Mouse (Mus musculus): Measurements from ENCODE around the gene Fnbp1. TPM values are rescaled to one million over a fixed set of nuclear protein-coding genes. Genes with fewer than 3 reads are reported as not detected.
A peak's percentile ranks its signal among the peaks of the same experiment; 100 is the strongest.

Fnbp1 gene
- polyA plus RNA-seq, 1 experiment from 2014 or later = 16.3 TPM

GRCm38 (mm10) chr2:31087085-31087484 lies 54.7 kb downstream of the Fnbp1 start:
- peaks cover 4% of the 10 kb centered on the region; the same call in 1 of the 2 replicates for H3K9me3 ChIP-seq
- H3K27ac ChIP-seq = no peak overlapping the region
- peaks cover 8% of the 10 kb centered on the region; the same call in 1 of the 2 replicates for H3K36me3 ChIP-seq (replicated peaks)
- no peaks in the 10 kb centered on the region for H3K27me3 ChIP-seq
- no peak overlapping the region for H3K4me3 ChIP-seq (replicated peaks)
- no peak overlapping the region for H3K4me2 ChIP-seq
- WGBS = 50% methylated on average over 5 of the region's 5 CpGs
- no peak for ATAC-seq (ENCODE audit: low FRiP score)
- peaks cover 30% of the 10 kb centered on the region for H3K4me1 ChIP-seq
- H3K9ac ChIP-seq = no peak overlapping the region

DNA sequence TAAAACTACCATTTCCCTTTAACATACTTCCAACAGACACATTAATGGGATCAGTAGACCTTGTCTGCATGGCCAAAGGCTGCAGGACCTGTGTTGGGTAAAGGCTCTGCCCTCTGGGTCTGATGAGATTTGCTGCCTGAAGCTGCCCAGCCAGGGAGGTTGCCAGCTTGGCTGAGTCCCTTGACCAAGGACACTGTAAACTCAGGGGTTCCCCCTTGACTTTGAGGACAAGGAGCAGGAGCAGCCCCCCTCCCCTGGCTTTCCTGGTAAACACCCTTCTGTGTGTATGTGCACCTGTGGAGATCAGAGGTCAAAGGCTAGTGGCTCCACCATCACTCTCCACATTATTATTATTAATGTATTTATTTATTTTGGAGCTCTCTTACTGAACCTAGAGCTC lies 55.3 kb downstream of the Fnbp1 start:
- Histone ChIP-seq H3K9ac (no peak overlapping the region), H3K9me3 (peaks cover 4% of the 10 kb centered on the region; the same call in 1 of the 2 replicates), H3K4me1 (peaks cover 30% of the 10 kb centered on the region), H3K36me3 (replicated peaks) (peaks cover 8% of the 10 kb centered on the region; the same call in 1 of the 2 replicates), H3K4me2 (no peak overlapping the region), H3K27me3 (no peaks in the 10 kb centered on the region), H3K4me3 (replicated peaks) (no peak overlapping the region), H3K27ac (no peak overlapping the region)
- no peak for ATAC-seq (ENCODE audit: low FRiP score)

GRCm38 (mm10) chr2:31084169-31084850 lies 57.5 kb downstream of the Fnbp1 start:
- H3K27ac ChIP-seq = no peak overlapping the region
- peaks cover 8% of the 10 kb centered on the region; the same call in 1 of the 2 replicates for H3K36me3 ChIP-seq (replicated peaks)
- no peak overlapping the region for H3K9ac ChIP-seq
- H3K4me2 ChIP-seq = no peak overlapping the region
- no peak for ATAC-seq (ENCODE audit: low FRiP score)
- peaks cover 4% of the 10 kb centered on the region; the same call in 1 of the 2 replicates for H3K9me3 ChIP-seq
- H3K4me1 ChIP-seq = peaks cover 23% of the 10 kb centered on the region
- no peaks in the 10 kb centered on the region for H3K27me3 ChIP-seq
- WGBS = 95% methylated on average over 9 of the region's 9 CpGs
- no peak overlapping the region for H3K4me3 ChIP-seq (replicated peaks)

- H3K27me3 ChIP-seq = no peaks in the 10 kb centered on the region
- H3K36me3 ChIP-seq (replicated peaks) = peaks cover 8% of the 10 kb centered on the region; the same call in 1 of the 2 replicates
- WGBS = 95% methylated on average over 8 of the region's 8 CpGs
- no peak overlapping the region for H3K4me3 ChIP-seq (replicated peaks)
- peaks cover 4% of the 10 kb centered on the region; the same call in 1 of the 2 replicates for H3K9me3 ChIP-seq
- no peak overlapping the region for H3K27ac ChIP-seq
- H3K9ac ChIP-seq = no peak overlapping the region
- no peak overlapping the region for H3K4me2 ChIP-seq
- peaks cover 14% of the 10 kb centered on the region for H3K4me1 ChIP-seq
- ATAC-seq (ENCODE audit: low FRiP score) = no peak
These were observed 58.4 kb downstream of the Fnbp1 start for GRCm38 (mm10) chr2:31083372-31083771.

DNA sequence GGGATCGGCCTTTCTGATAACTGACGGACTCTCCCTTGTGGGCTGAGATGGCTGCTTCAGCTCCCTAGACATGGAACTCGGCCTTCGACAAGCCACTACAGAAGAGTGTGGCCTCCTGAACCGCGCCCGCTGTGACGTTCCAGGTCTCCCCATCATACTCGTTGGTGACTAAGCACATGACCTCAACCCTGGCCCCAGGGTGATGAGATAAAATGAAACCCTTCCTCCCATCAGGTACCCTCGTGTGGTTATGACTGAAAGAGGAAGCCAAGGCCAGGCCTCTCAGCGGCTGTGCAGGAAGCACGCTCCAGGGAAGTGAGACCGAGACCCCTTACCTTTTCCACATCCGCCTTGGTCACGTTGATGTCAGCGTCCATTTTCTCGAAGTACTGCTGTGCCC lies 59.2 kb downstream of the Fnbp1 start:
- Histone ChIP-seq H3K27me3 (no peaks in the 10 kb centered on the region), H3K9me3 (peaks cover 4% of the 10 kb centered on the region; the same call in 1 of the 2 replicates), H3K4me2 (no peak overlapping the region), H3K27ac (no peak overlapping the region), H3K9ac (no peak overlapping the region), H3K36me3 (replicated peaks) (peaks cover 8% of the 10 kb centered on the region; the same call in 1 of the 2 replicates), H3K4me3 (replicated peaks) (no peak overlapping the region), H3K4me1 (peaks cover 7% of the 10 kb centered on the region)
- ATAC-seq (ENCODE audit: low FRiP score) = no peak
- WGBS = 92% methylated on average over 17 of the region's 17 CpGs

- ATAC-seq (ENCODE audit: low FRiP score) = no peak
- Histone ChIP-seq H3K36me3 (replicated peaks) (peaks cover 8% of the 10 kb centered on the region; the same call in 1 of the 2 replicates), H3K4me1 (no peaks in the 10 kb centered on the region), H3K9ac (no peak overlapping the region), H3K4me3 (replicated peaks) (no peak overlapping the region), H3K4me2 (no peak overlapping the region), H3K9me3 (peaks cover 4% of the 10 kb centered on the region; the same call in 1 of the 2 replicates), H3K27me3 (no peaks in the 10 kb centered on the region), H3K27ac (no peak overlapping the region)
- 82% methylated on average over 4 of the region's 4 CpGs for WGBS
These were observed 60.5 kb downstream of the Fnbp1 start for GRCm38 (mm10) chr2:31081349-31081748.

DNA sequence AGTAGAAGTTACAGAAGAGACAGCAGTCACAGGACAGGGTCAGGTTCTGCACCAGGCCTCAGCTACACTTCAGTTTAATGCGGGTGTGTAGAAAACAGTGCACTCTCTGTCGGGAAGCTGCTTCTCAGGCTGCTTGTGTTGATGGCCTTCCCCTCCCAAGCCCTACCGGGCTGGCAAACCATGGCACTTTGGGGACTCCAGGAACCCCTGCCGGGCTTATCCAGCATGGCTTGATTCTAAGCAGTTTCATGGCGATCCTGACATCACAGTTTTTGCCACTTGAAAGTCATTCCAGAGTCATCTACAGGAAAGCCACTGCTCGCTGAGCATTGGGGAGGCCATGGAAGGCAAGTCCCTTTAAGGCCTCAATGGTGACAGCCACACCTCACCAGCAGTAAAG lies 62.7 kb downstream of the Fnbp1 start:
- ATAC-seq (ENCODE audit: low FRiP score) = no peak
- Histone ChIP-seq H3K4me3 (replicated peaks) (no peak overlapping the region), H3K27ac (no peak overlapping the region), H3K4me2 (no peak overlapping the region), H3K9ac (no peak overlapping the region), H3K27me3 (no peaks in the 10 kb centered on the region), H3K4me1 (no peaks in the 10 kb centered on the region), H3K9me3 (peaks cover 2% of the 10 kb centered on the region; the same call in 1 of the 2 replicates), H3K36me3 (replicated peaks) (peaks cover 4% of the 10 kb centered on the region; the same call in 1 of the 2 replicates)
- WGBS = 79% methylated on average over 6 of the region's 6 CpGs

DNA sequence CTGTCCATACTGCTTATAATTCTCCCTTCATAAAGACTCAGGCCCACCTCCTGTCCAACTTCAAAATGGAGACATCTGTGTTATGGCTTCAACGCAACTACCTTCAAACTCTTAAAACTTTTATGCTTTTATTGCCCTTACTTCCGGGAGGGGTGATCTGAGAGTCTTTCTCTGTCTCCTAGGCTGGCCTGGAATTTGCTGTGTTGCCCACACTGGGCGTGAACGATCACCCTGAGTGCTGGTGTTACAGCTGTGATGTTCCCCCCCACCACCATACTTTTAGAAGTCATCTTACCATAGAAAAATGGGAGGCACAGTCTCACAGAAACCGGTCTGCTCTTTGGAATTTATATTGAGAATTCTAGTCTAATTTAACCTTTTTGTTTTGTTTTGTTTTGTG lies 64.2 kb downstream of the Fnbp1 start:
- H3K4me1 ChIP-seq = no peaks in the 10 kb centered on the region
- no peak for ATAC-seq (ENCODE audit: low FRiP score)
- no peak overlapping the region for H3K9ac ChIP-seq
- H3K4me2 ChIP-seq = no peak overlapping the region
- H3K4me3 ChIP-seq (replicated peaks) = no peak overlapping the region
- H3K9me3 ChIP-seq = peaks cover under 1% of the 10 kb centered on the region; the same call in 1 of the 2 replicates
- H3K27me3 ChIP-seq = no peaks in the 10 kb centered on the region
- WGBS = 93% methylated on average over 5 of the region's 5 CpGs
- H3K27ac ChIP-seq = no peak overlapping the region
- H3K36me3 ChIP-seq (replicated peaks) = no peaks in the 10 kb centered on the region

DNA sequence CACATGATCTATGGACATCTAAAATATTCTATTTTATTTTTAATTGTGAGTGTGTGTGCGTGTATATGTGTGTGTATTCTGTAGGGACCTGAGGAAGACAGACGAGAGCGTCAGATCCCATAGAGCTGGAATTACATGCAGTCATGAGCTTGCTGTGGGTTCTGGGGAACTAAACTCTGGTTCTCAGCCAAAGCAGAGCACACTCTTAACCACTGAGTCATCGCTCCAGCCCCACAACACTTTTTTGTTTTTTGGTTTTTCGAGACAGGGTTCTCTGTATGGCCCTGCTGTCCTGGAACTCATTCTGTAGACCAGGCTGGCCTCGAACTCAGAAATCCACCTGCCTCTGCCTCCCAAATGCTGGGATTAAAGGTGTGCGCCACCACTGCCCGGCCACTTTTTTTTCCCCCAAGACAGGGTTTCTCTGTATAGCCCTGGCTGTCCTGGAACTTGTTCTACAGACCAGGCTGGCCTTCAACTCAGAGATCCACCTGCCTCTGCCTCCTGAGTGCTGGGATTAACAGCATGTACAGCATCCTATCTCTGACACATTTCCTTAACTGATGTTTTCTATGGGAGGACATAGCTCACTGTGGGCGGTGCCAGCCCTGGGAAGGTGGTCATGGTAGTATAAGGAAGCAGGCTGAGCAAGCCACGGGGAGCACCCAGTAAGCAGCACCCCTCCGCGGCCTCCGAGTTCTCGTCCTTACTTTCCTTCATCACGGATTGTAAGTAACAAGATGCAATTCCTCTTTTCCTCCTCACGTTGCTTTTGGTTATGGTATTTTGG lies 65.3 kb downstream of the Fnbp1 start:
- no peaks in the 10 kb centered on the region; the same call in 1 of the 2 replicates for H3K36me3 ChIP-seq (replicated peaks)
- peaks cover 4% of the 10 kb centered on the region; the same call in 1 of the 2 replicates for H3K9me3 ChIP-seq
- H3K27me3 ChIP-seq = no peaks in the 10 kb centered on the region
- ATAC-seq (ENCODE audit: low FRiP score) = no peak
- WGBS = 94% methylated on average over 16 of the region's 16 CpGs
- no peak overlapping the region for H3K4me2 ChIP-seq
- H3K4me1 ChIP-seq = no peaks in the 10 kb centered on the region
- H3K27ac ChIP-seq = no peak overlapping the region
- no peak overlapping the region for H3K9ac ChIP-seq
- H3K4me3 ChIP-seq (replicated peaks) = no peak overlapping the region

- ATAC-seq (ENCODE audit: low FRiP score) = no peak
- WGBS = 89% methylated on average over 7 of the region's 7 CpGs
- Histone ChIP-seq H3K36me3 (replicated peaks) (no peaks in the 10 kb centered on the region; the same call in 1 of the 2 replicates), H3K4me3 (replicated peaks) (no peak overlapping the region), H3K4me1 (no peaks in the 10 kb centered on the region), H3K27ac (no peak overlapping the region), H3K9ac (no peak overlapping the region), H3K4me2 (no peak overlapping the region), H3K9me3 (peaks cover 4% of the 10 kb centered on the region; the same call in 1 of the 2 replicates), H3K27me3 (no peaks in the 10 kb centered on the region)
These were observed 66.0 kb downstream of the Fnbp1 start for GRCm38 (mm10) chr2:31075836-31076235.

DNA sequence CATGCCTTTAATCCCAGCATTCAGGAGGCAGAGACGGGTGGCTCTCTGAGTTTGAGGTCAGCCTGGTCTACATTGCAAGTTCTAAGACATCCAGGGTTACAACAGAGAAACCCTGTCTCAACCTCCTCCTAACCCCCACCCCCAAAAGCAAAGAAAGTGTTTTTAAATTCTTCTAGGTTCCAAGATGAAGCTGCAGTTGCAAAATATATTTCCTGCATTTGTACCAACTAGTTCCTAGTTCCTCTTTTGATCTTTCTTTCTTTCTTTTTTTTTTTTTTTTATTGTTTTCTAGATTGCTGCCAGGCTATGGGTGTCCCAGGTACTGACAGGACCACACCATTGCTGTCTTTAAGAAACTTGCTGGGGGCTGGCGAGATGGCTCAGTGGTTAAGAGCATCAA lies 66.6 kb downstream of the Fnbp1 start:
- H3K36me3 ChIP-seq (replicated peaks) = no peaks in the 10 kb centered on the region; the same call in 1 of the 2 replicates
- WGBS = 96% methylated on average over 2 of the region's 2 CpGs
- no peak for ATAC-seq (ENCODE audit: low FRiP score)
- no peak overlapping the region for H3K4me3 ChIP-seq (replicated peaks)
- H3K9ac ChIP-seq = no peak overlapping the region
- H3K27me3 ChIP-seq = no peaks in the 10 kb centered on the region
- peaks cover 4% of the 10 kb centered on the region; the same call in 1 of the 2 replicates for H3K9me3 ChIP-seq
- H3K4me2 ChIP-seq = no peak overlapping the region
- no peak overlapping the region for H3K27ac ChIP-seq
- H3K4me1 ChIP-seq = no peaks in the 10 kb centered on the region

DNA sequence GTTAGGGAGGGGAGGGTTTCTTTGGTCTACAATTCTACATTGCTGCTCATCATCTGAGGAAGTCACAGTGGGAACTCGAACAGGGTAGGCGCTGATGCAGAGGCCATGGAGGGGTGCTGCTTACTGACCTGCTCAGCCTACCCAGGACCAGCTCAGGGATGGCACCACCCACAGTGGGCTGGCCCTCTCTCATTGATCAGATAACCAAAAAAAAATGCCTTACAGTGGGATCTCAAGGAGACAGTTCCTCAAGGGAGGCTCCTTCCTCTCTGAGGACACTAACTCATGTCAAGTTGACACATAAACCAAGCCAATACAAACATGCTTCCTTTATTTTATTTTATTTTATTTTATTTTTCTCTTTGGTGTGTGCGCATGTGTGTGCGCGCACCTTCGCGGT lies 72.3 kb downstream of the Fnbp1 start:
- H3K27me3 ChIP-seq = no peaks in the 10 kb centered on the region
- no peak for ATAC-seq (ENCODE audit: low FRiP score)
- no peaks in the 10 kb centered on the region; the same call in 1 of the 2 replicates for H3K36me3 ChIP-seq (replicated peaks)
- no peak overlapping the region for H3K4me2 ChIP-seq
- WGBS = 93% methylated on average over 7 of the region's 7 CpGs
- no peak overlapping the region for H3K9ac ChIP-seq
- peaks cover 22% of the 10 kb centered on the region for H3K4me1 ChIP-seq
- no peak overlapping the region for H3K4me3 ChIP-seq (replicated peaks)
- H3K9me3 ChIP-seq = peaks cover 4% of the 10 kb centered on the region; the same call in 1 of the 2 replicates
- H3K27ac ChIP-seq = peak overlapping the region; percentile 88; the same call in 1 of the 2 replicates

All from forebrain, embryonic 12.5 days (tissue).